Mouse (Mus musculus) spleen, postnatal 14 days (tissue): ENCODE results near the gene Rpl32.

Experiments used
- DNase-seq, 2 experiments: peaks; one replicate each; pipeline ENCODE4 v3.0.0; 2021 to 2022; ENCODE audit warnings: low spot score in 2 of 2

The Rpl32 gene

GRCm38 (mm10) chr6:115815041-115815440 lies 6.5 kb upstream of the Rpl32 start:
- DNase-seq, result no peak

GRCm38 (mm10) chr6:115814104-115814503 lies 5.6 kb upstream of the Rpl32 start:
- DNase-seq, result peak; percentile 34 to 52

- no peak for DNase-seq
These were observed 3.1 kb upstream of the Rpl32 start for GRCm38 (mm10) chr6:115811606-115812005.

- DNase-seq, result no peak
These were observed 405 bp downstream of the Rpl32 start for GRCm38 (mm10) chr6:115808196-115808487.

GRCm38 (mm10) chr6:115807464-115808195 lies 917 bp downstream of the Rpl32 start:
- no peak for DNase-seq

- DNase-seq, result no peak
These were observed 3.9 kb downstream of the Rpl32 start for GRCm38 (mm10) chr6:115804432-115805192.

GRCm38 (mm10) chr6:115803541-115804382 lies 4.8 kb downstream of the Rpl32 start:
- DNase-seq, result peak in 1 of 2 experiments; percentile 51

GRCm38 (mm10) chr6:115801811-115802210 lies 6.7 kb downstream of the Rpl32 start:
- no peak for DNase-seq

GRCm38 (mm10) chr6:115792691-115793215 lies 15.8 kb downstream of the Rpl32 start:
- no peak for DNase-seq

- DNase-seq, result no peak
These were observed 16.5 kb downstream of the Rpl32 start for GRCm38 (mm10) chr6:115791842-115792686.

GRCm38 (mm10) chr6:115791016-115791415 lies 17.5 kb downstream of the Rpl32 start:
- no peak for DNase-seq

GRCm38 (mm10) chr6:115782781-115783180 lies 25.8 kb downstream of the Rpl32 start:
- DNase-seq, result no peak

GRCm38 (mm10) chr6:115776363-115776762 lies 32.2 kb downstream of the Rpl32 start:
- DNase-seq, result no peak

GRCm38 (mm10) chr6:115775838-115776237 lies 32.7 kb downstream of the Rpl32 start:
- no peak for DNase-seq

- DNase-seq, result peak in 1 of 2 experiments; percentile 14
These were observed 34.0 kb downstream of the Rpl32 start, which contains the start of gene Cand2 for GRCm38 (mm10) chr6:115774501-115774921. TSS of gene Cand2 (plus strand) at chr6:115774538.

GRCm38 (mm10) chr6:115773966-115774413 lies 34.6 kb downstream of the Rpl32 start:
- DNase-seq, result no peak

- no peak for DNase-seq
These were observed 35.9 kb downstream of the Rpl32 start for GRCm38 (mm10) chr6:115772604-115773003.

GRCm38 (mm10) chr6:115772201-115772600 lies 36.3 kb downstream of the Rpl32 start:
- no peak for DNase-seq

- no peak for DNase-seq
These were observed 37.7 kb downstream of the Rpl32 start for GRCm38 (mm10) chr6:115770852-115771251.

- DNase-seq, result no peak
These were observed 38.4 kb downstream of the Rpl32 start for GRCm38 (mm10) chr6:115770059-115770670.
